Mouse (Mus musculus) cortical plate, adult 2 months (tissue): ENCODE data around the gene Zbtb20.

Experiments used
- CTCF ChIP-seq: fragments of 200-500 bp; IDR thresholded peaks from 2 replicates; pipeline ENCODE4 v1.5.1; 2011; ENCODE audit warnings: mild to moderate bottlenecking, control low read depth, low read length; ENCODE audit not compliant: insufficient read depth; ENCODE audit errors: extremely low read depth
- POLR2A ChIP-seq: fragments of 200-500 bp; IDR thresholded peaks from 2 replicates; pipeline ENCODE4 v1.6.1; 2011; ENCODE audit warnings: mild to moderate bottlenecking, low read length, control low read depth; ENCODE audit not compliant: insufficient read depth; ENCODE audit errors: extremely low read depth

DNA sequence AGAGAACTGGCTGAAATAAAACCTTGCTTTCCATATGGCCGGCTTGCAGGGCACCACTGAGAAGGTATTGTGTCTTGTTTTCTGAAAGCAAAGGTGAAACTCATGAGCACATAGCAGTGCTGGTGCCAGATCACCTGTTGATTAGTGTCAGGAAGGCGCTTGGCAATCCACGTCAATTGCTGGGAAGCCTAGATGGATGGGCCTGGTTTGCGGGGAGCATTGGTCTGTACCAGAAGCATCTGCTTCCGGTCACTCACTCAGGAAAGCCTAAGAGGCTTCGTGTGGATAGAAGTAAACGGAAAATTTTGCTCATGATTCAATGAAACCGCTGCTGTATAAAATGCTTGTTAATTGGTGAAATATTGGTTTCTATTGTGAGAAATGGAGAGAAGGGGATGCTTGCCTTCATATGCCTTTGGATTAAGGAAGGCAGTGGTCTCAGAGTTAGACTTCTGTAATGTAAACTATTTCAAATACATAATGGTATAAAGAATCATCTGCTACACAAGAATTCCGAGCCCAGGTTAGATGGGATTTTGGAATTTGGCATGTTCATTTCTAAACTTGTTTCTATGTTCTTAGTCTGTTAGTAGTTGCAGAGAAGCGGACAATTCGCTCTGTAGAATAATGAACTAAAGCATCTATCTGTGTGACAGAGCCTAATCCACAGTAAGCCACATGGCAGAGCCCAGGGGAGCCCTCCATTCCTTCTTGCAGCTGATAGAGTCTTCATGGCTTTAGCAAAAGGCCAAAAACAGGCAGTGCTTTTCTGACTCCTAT, 521.4 kb downstream of the Zbtb20 start:
- TF ChIP-seq CTCF (no peak), POLR2A (no peak)
